Mouse (Mus musculus) spleen, adult 2 months (tissue): ENCODE results near the gene Fibp. TPM values are rescaled to one million over a fixed set of nuclear protein-coding genes. Genes with fewer than 3 reads are reported as not detected.
"Not testable (repeated sequence)": the region's sequence is repeated elsewhere in the genome, so short reads cannot be mapped to it uniquely, and the experiment has no call there.

Source experiments
- DNase-seq, 2 experiments: peaks; one replicate each; pipeline versions ENCODE4 v3.0.0 to v3.0.0-alpha.2; 2012 to 2021; ENCODE audit warnings: low spot score in 2 of 2, low read depth in 1 of 2
- H3K27ac ChIP-seq: fragments of 200-500 bp; 2 replicates; pipeline ENCODE4 v1.5.1; 2012; ENCODE audit warnings: low read length, inconsistent platforms; ENCODE audit not compliant: insufficient read depth
- H3K27me3 ChIP-seq: fragments of 200-500 bp; 2 replicates; pipeline ENCODE4 v1.6.1; 2012; ENCODE audit warnings: mild to moderate bottlenecking, moderate library complexity, low read length, inconsistent platforms; ENCODE audit not compliant: control insufficient read depth, insufficient read depth
- H3K36me3 ChIP-seq: fragments of 200-500 bp; 2 replicates; pipeline ENCODE4 v1.6.1; 2012; ENCODE audit warnings: mild to moderate bottlenecking, low read length, inconsistent platforms; ENCODE audit not compliant: control insufficient read depth, insufficient read depth
- H3K4me1 ChIP-seq: fragments of 200-500 bp; 2 replicates; pipeline ENCODE4 v1.6.1; 2011; ENCODE audit warnings: inconsistent platforms; ENCODE audit not compliant: control insufficient read depth, insufficient read depth, insufficient read length
- H3K4me3 ChIP-seq: fragments of 200-500 bp; 2 replicates; pipeline ENCODE4 v1.5.1; 2011; ENCODE audit warnings: mild to moderate bottlenecking, inconsistent platforms; ENCODE audit not compliant: insufficient read depth, insufficient read length; ENCODE audit errors: extremely low read depth
- CTCF ChIP-seq: fragments of 200-500 bp; IDR thresholded peaks from 2 replicates; pipeline ENCODE4 v1.5.1; 2011; ENCODE audit warnings: mild to moderate bottlenecking, inconsistent platforms; ENCODE audit not compliant: insufficient read depth, insufficient read length, insufficient replicate concordance; ENCODE audit errors: extremely low read depth
- POLR2A ChIP-seq: fragments of 200-500 bp; IDR thresholded peaks from 2 replicates; pipeline ENCODE4 v1.6.1; 2011; ENCODE audit warnings: low read depth, low read length, inconsistent platforms
- WGBS: fragments of 180-500 bp; shearing (Covaris S2); methylation state at CpG from one replicate; pipeline ENCODE4 v1.1.7; 2018; 5-methylcytosine and 5-hydroxymethylcytosine counted together
- polyA plus RNA-seq: library from polyadenylated mRNA; depleted of rRNA; stranded (reverse); fragments of >200 nt; gene quantifications from 2 replicates; pipeline ENCODE4 v1.2.3, GENCODE M21; 2012

Gene Fibp
- polyA plus RNA-seq, 1 experiment, result 80.4 TPM

GRCm38 (mm10) chr19:5492641-5493040 is 32.2 kb downstream of the Fibp start:
- 81% methylated on average over 4 of the region's 4 CpGs for WGBS
- no peaks in the 10 kb centered on the region for H3K4me1 ChIP-seq
- no peak overlapping the region for H3K27ac ChIP-seq
- DNase-seq, result no peak
- H3K4me3 ChIP-seq, result no peak overlapping the region
- no peaks in the 10 kb centered on the region for H3K27me3 ChIP-seq
- H3K36me3 ChIP-seq, result peaks cover 39% of the 10 kb centered on the region
- TF ChIP-seq POLR2A (no peak), CTCF (no peak)

- WGBS, result 66% methylated on average over 9 of the region's 9 CpGs
- peaks cover 41% of the 10 kb centered on the region for H3K36me3 ChIP-seq
- not testable (repeated sequence) for DNase-seq, H3K27me3 ChIP-seq, H3K4me1 ChIP-seq, H3K27ac ChIP-seq, H3K4me3 ChIP-seq
Observed at GRCm38 (mm10) chr19:5493301-5493721, 32.9 kb downstream of the Fibp start.

GRCm38 (mm10) chr19:5494314-5494713 is 33.9 kb downstream of the Fibp start:
- H3K36me3 ChIP-seq, result peaks cover 41% of the 10 kb centered on the region

GRCm38 (mm10) chr19:5495353-5496051 is 35.1 kb downstream of the Fibp start:
- no peak for DNase-seq
- Histone ChIP-seq H3K27ac (no peak overlapping the region), H3K27me3 (no peaks in the 10 kb centered on the region), H3K4me1 (no peaks in the 10 kb centered on the region), H3K36me3 (peaks cover 41% of the 10 kb centered on the region), H3K4me3 (no peak overlapping the region)
- no peak for TF ChIP-seq CTCF
- no peak for TF ChIP-seq POLR2A
- 89% methylated on average over 12 of the region's 12 CpGs for WGBS

More at GRCm38 (mm10) chr19:5494314-5494713, 33.9 kb downstream of the Fibp start:
- TF ChIP-seq POLR2A (no peak), CTCF (no peak)
- 86% methylated on average over 3 of the region's 3 CpGs for WGBS
- H3K27ac ChIP-seq, result no peak overlapping the region
- no peaks in the 10 kb centered on the region for H3K4me1 ChIP-seq
- no peak overlapping the region for H3K4me3 ChIP-seq
- no peaks in the 10 kb centered on the region for H3K27me3 ChIP-seq
- DNase-seq, result no peak

- 94% methylated on average over 16 of the region's 16 CpGs for WGBS
- Histone ChIP-seq H3K4me1 (no peaks in the 10 kb centered on the region), H3K4me3 (no peak overlapping the region), H3K27me3 (no peaks in the 10 kb centered on the region), H3K27ac (no peak overlapping the region), H3K36me3 (peaks cover 41% of the 10 kb centered on the region)
- no peak for DNase-seq
- no peak for TF ChIP-seq CTCF
- no peak for TF ChIP-seq POLR2A
Observed at GRCm38 (mm10) chr19:5496052-5496370, 35.6 kb downstream of the Fibp start.

- Histone ChIP-seq H3K27me3 (no peaks in the 10 kb centered on the region), H3K4me1 (no peaks in the 10 kb centered on the region), H3K36me3 (peaks cover 22% of the 10 kb centered on the region), H3K27ac (no peak overlapping the region), H3K4me3 (no peak overlapping the region)
- 84% methylated on average over 2 of the region's 2 CpGs for WGBS
- DNase-seq, result no peak
- TF ChIP-seq POLR2A (no peak), CTCF (no peak)
Observed at GRCm38 (mm10) chr19:5500330-5500875, 40.0 kb downstream of the Fibp start.

GRCm38 (mm10) chr19:5503687-5504086 is 43.3 kb downstream of the Fibp start, which contains the start of gene 1700020D05Rik:
Gene 1700020D05Rik (minus strand): TSS chr19:5503787.
- TF ChIP-seq POLR2A, result no peak
- WGBS, result 92% methylated on average over 17 of the region's 17 CpGs
- Histone ChIP-seq H3K36me3 (no peaks in the 10 kb centered on the region; the same call in 1 of the 2 replicates), H3K4me3 (no peak within 1 kb of the TSS), H3K4me1 (no peaks in the 10 kb centered on the region), H3K27ac (no peak within 1 kb of the TSS), H3K27me3 (no peaks in the 10 kb centered on the region)
- no peak for DNase-seq
